Mouse (Mus musculus) hindbrain, embryonic 10.5 days (tissue): ENCODE results near the gene Olfr600. TPM values are rescaled to one million over a fixed set of nuclear protein-coding genes. Genes with fewer than 3 reads are reported as not detected.
"Not testable (repeated sequence)": the region's sequence is repeated elsewhere in the genome, so short reads cannot be mapped to it uniquely, and the experiment has no call there.

ENCODE experiments used
- DNase-seq: peaks from one replicate; pipeline ENCODE4 v3.0.0-alpha.2; 2017; ENCODE audit warnings: low spot score
- H3K27ac ChIP-seq: fragments of 300-500 bp; sonication (generic); 2 replicates; pipeline ENCODE4 v1.5.1; 2016; ENCODE audit warnings: mild to moderate bottlenecking, moderate library complexity
- H3K27me3 ChIP-seq: fragments of 300-500 bp; sonication (generic); 2 replicates; pipeline ENCODE4 v1.6.1; 2016; ENCODE audit warnings: mild to moderate bottlenecking; ENCODE audit not compliant: poor library complexity, insufficient read depth, severe bottlenecking
- H3K36me3 ChIP-seq: fragments of 300-500 bp; sonication (generic); 2 replicates; pipeline ENCODE4 v1.6.1; 2016; ENCODE audit warnings: mild to moderate bottlenecking, moderate library complexity
- H3K4me1 ChIP-seq: fragments of 300-500 bp; sonication (generic); replicated peaks from 2 replicates; pipeline ENCODE4 v1.6.1; 2016; ENCODE audit warnings: mild to moderate bottlenecking
- H3K4me3 ChIP-seq: fragments of 300-500 bp; sonication (generic); 2 replicates; pipeline ENCODE4 v1.5.1; 2016; ENCODE audit warnings: mild to moderate bottlenecking, moderate library complexity
- H3K9me3 ChIP-seq: fragments of 300-500 bp; sonication (generic); 2 replicates; pipeline ENCODE4 v1.6.1; 2016; ENCODE audit warnings: mild to moderate bottlenecking, moderate library complexity
- WGBS: fragments of 180-500 bp; shearing (Covaris S2); methylation state at CpG from one replicate; pipeline ENCODE4 v1.1.7; 2016; 5-methylcytosine and 5-hydroxymethylcytosine counted together
- polyA plus RNA-seq: library from polyadenylated mRNA; unstranded; fragments of >200 nt; fragmentation: Nextera tagmentation; extraction: Ambion mirVana; gene quantifications from 2 replicates; pipeline ENCODE4 v1.2.1, GENCODE M21; 2016

Olfr600 gene
- polyA plus RNA-seq: not detected in 2 replicates

- H3K27me3 ChIP-seq: no peaks in the 10 kb centered on the region
- no peak within 1 kb of the TSS for H3K27ac ChIP-seq
- DNase-seq: no peak
- H3K9me3 ChIP-seq: no peaks in the 10 kb centered on the region
- no peaks in the 10 kb centered on the region for H3K36me3 ChIP-seq
- H3K4me1 ChIP-seq: no peaks in the 10 kb centered on the region
- no peak within 1 kb of the TSS for H3K4me3 ChIP-seq
These were observed at the start of gene Olfr600 for GRCm38 (mm10) chr7:103349569-103349968. Gene Olfr600, minus strand, starts transcription at chr7:103349669.

- no peak for DNase-seq
- Histone ChIP-seq H3K27ac (no peak overlapping the region), H3K36me3 (no peaks in the 10 kb centered on the region), H3K9me3 (no peaks in the 10 kb centered on the region), H3K4me1 (no peaks in the 10 kb centered on the region), H3K4me3 (no peak overlapping the region), H3K27me3 (no peaks in the 10 kb centered on the region)
- WGBS: 9% methylated on average over 1 of the region's 1 CpGs
These were observed 49.5 kb upstream of the Olfr600 start for GRCm38 (mm10) chr7:103398981-103399380.

GRCm38 (mm10) chr7:103397758-103398157 lies 48.3 kb upstream of the Olfr600 start:
- DNase-seq: no peak
- H3K9me3 ChIP-seq: no peaks in the 10 kb centered on the region
- no peaks in the 10 kb centered on the region for H3K36me3 ChIP-seq
- H3K4me1 ChIP-seq: no peaks in the 10 kb centered on the region
- no peaks in the 10 kb centered on the region for H3K27me3 ChIP-seq
- H3K27ac ChIP-seq: no peak overlapping the region
- H3K4me3 ChIP-seq: no peak overlapping the region

- Histone ChIP-seq H3K9me3 (no peaks in the 10 kb centered on the region), H3K4me1 (no peaks in the 10 kb centered on the region), H3K27ac (no peak within 1 kb of the TSS), H3K27me3 (no peaks in the 10 kb centered on the region), H3K4me3 (no peak within 1 kb of the TSS), H3K36me3 (no peaks in the 10 kb centered on the region)
- DNase-seq: no peak
These were observed 36.6 kb upstream of the Olfr600 start, which contains the start of gene Olfr603 for GRCm38 (mm10) chr7:103386077-103386476. Gene Olfr603, minus strand, starts transcription at chr7:103386177.

- no peaks in the 10 kb centered on the region for H3K36me3 ChIP-seq
- WGBS: 100% methylated on average over 1 of the region's 1 CpGs
- no peak for DNase-seq
- no peaks in the 10 kb centered on the region for H3K27me3 ChIP-seq
- no peak within 1 kb of the TSS for H3K27ac ChIP-seq
- no peak within 1 kb of the TSS for H3K4me3 ChIP-seq
- no peaks in the 10 kb centered on the region for H3K4me1 ChIP-seq
- no peaks in the 10 kb centered on the region for H3K9me3 ChIP-seq
These were observed 13.1 kb upstream of the Olfr600 start, which contains the start of gene Olfr601 for GRCm38 (mm10) chr7:103362555-103362954. Gene Olfr601, minus strand, starts transcription at chr7:103362655.

- H3K36me3 ChIP-seq: no peaks in the 10 kb centered on the region
- DNase-seq: no peak
- no peaks in the 10 kb centered on the region for H3K9me3 ChIP-seq
- 92% methylated on average over 1 of the region's 1 CpGs for WGBS
- no peaks in the 10 kb centered on the region for H3K4me1 ChIP-seq
- no peaks in the 10 kb centered on the region for H3K27me3 ChIP-seq
- H3K27ac ChIP-seq: no peak within 1 kb of the TSS
- H3K4me3 ChIP-seq: no peak within 1 kb of the TSS
These were observed 13.9 kb downstream of the Olfr600 start, which contains the start of gene Olfr599 for GRCm38 (mm10) chr7:103335617-103336016. Gene Olfr599, plus strand, starts transcription at chr7:103335917.

- DNase-seq: no peak
- no peak within 1 kb of the TSS for H3K4me3 ChIP-seq
- H3K27ac ChIP-seq: no peak within 1 kb of the TSS
- H3K36me3 ChIP-seq: no peaks in the 10 kb centered on the region
- H3K4me1 ChIP-seq: no peaks in the 10 kb centered on the region
- H3K27me3 ChIP-seq: no peaks in the 10 kb centered on the region
- no peaks in the 10 kb centered on the region for H3K9me3 ChIP-seq
These were observed 26.2 kb downstream of the Olfr600 start, which contains the start of gene Olfr598 for GRCm38 (mm10) chr7:103323268-103323667. Gene Olfr598, plus strand, starts transcription at chr7:103323568.

GRCm38 (mm10) chr7:103316015-103316414 lies 33.5 kb downstream of the Olfr600 start, which contains the start of gene Olfr597:
Gene Olfr597, plus strand, starts transcription at chr7:103316315.
- H3K4me3 ChIP-seq, H3K27ac ChIP-seq, H3K36me3 ChIP-seq, DNase-seq, H3K9me3 ChIP-seq, H3K4me1 ChIP-seq, H3K27me3 ChIP-seq: not testable (repeated sequence)
- WGBS: 95% methylated on average over 2 of the region's 2 CpGs

- not testable (repeated sequence) for H3K27me3 ChIP-seq, H3K27ac ChIP-seq, H3K4me1 ChIP-seq, H3K36me3 ChIP-seq, H3K4me3 ChIP-seq, H3K9me3 ChIP-seq, DNase-seq
- 83% methylated on average over 2 of the region's 2 CpGs for WGBS
These were observed 44.1 kb downstream of the Olfr600 start, which contains the start of gene Olfr596 for GRCm38 (mm10) chr7:103305348-103305747. Gene Olfr596, plus strand, starts transcription at chr7:103305648.

Other genes starting within 250 kb of the Olfr600 start
- gene Olfr586, start 224.0 kb downstream of the Olfr600 start, polyA plus RNA-seq: not detected in 2 replicates
- gene Olfr588-ps1, start 208.8 kb downstream of the Olfr600 start, polyA plus RNA-seq: not detected in 2 replicates
- gene Olfr589, start 193.3 kb downstream of the Olfr600 start, polyA plus RNA-seq: not detected in 2 replicates
- not detected in 2 replicates for gene Olfr591, start 171.3 kb downstream of the Olfr600 start, polyA plus RNA-seq
- not detected in 2 replicates for gene Olfr592, start 164.9 kb downstream of the Olfr600 start, polyA plus RNA-seq
- gene Olfr593, start 137.8 kb downstream of the Olfr600 start, polyA plus RNA-seq: not detected in 2 replicates
- not detected in 2 replicates for gene Olfr594, start 132.7 kb downstream of the Olfr600 start, polyA plus RNA-seq
- gene Usp17ld, start 97.2 kb downstream of the Olfr600 start, polyA plus RNA-seq: not detected in 2 replicates
- not detected in 2 replicates for gene Olfr596, start 44.0 kb downstream of the Olfr600 start, polyA plus RNA-seq
- not detected in 2 replicates for gene Olfr597, start 33.4 kb downstream of the Olfr600 start, polyA plus RNA-seq
- gene Olfr598, start 26.1 kb downstream of the Olfr600 start, polyA plus RNA-seq: not detected in 2 replicates
- gene Olfr599, start 13.8 kb downstream of the Olfr600 start, polyA plus RNA-seq: not detected in 2 replicates
- not detected in 2 replicates for gene Olfr601, start 13.0 kb upstream of the Olfr600 start, polyA plus RNA-seq
- not detected in 2 replicates for gene Olfr603, start 36.5 kb upstream of the Olfr600 start, polyA plus RNA-seq
- not detected in 2 replicates for gene Usp17lc, start 65.4 kb upstream of the Olfr600 start, polyA plus RNA-seq
- gene Olfr605, start 95.8 kb upstream of the Olfr600 start, polyA plus RNA-seq: not detected in 2 replicates
- gene Olfr606, start 99.4 kb upstream of the Olfr600 start, polyA plus RNA-seq: not detected in 2 replicates
- gene Olfr607, start 114.5 kb upstream of the Olfr600 start, polyA plus RNA-seq: not detected in 2 replicates
- gene Olfr608, start 120.2 kb upstream of the Olfr600 start, polyA plus RNA-seq: not detected in 2 replicates
- gene Olfr609, start 148.4 kb upstream of the Olfr600 start, polyA plus RNA-seq: not detected in 2 replicates
- gene Olfr610, start 162.5 kb upstream of the Olfr600 start, polyA plus RNA-seq: not detected in 2 replicates
- not detected in 2 replicates for gene Olfr611, start 171.2 kb upstream of the Olfr600 start, polyA plus RNA-seq
- not detected in 2 replicates for gene Olfr612, start 193.0 kb upstream of the Olfr600 start, polyA plus RNA-seq
- gene Olfr613, start 198.4 kb upstream of the Olfr600 start, polyA plus RNA-seq: not detected in 2 replicates
- gene Olfr615, start 206.4 kb upstream of the Olfr600 start, polyA plus RNA-seq: not detected in 2 replicates
- gene Olfr616, start 219.5 kb upstream of the Olfr600 start, polyA plus RNA-seq: not detected in 2 replicates
- not detected in 2 replicates for gene Olfr617, start 223.4 kb upstream of the Olfr600 start, polyA plus RNA-seq
- not detected in 2 replicates for gene Olfr618, start 240.4 kb upstream of the Olfr600 start, polyA plus RNA-seq